9 mouse cellular contexts compared by ENCODE assay signal in genomic region chr9:98973561-98973960, GRCm38 (mm10). TPM values are rescaled to one million over a fixed set of nuclear protein-coding genes. Genes with fewer than 3 reads are reported as not detected.
DNase-seq lines count a peak whose midpoint lies in the region; ATAC-seq lines count a peak whose summit lies in the region.
"Had no signal": no experiment of that assay in that cellular context is flagged by ENCODE, and none has a peak within 500 bp of the region (broad histone marks: within the 10 kb centered on the region; RNA-seq: fewer than 3 reads in every experiment).

No protein-coding gene starts in this region.

- no peak overlapping the region for H3K27ac ChIP-seq in kidney, embryonic 16.5 days (ENCODE audit: low read length)
- H3K27ac ChIP-seq in forebrain, embryonic 12.5 days, result no peak overlapping the region
- no peak overlapping the region for H3K27ac ChIP-seq in limb, embryonic 12.5 days
- no peak overlapping the region for H3K27ac ChIP-seq in neural tube, embryonic 12.5 days
- H3K27ac ChIP-seq: left cerebral cortex, adult 2 months had no signal

- H3K4me2 ChIP-seq in kidney, embryonic 16.5 days (replicated peaks; ENCODE audit: low read depth, low read length), result peak overlapping the region; percentile 58
- peak overlapping the region; percentile 53 for H3K4me2 ChIP-seq in forebrain, embryonic 12.5 days
- H3K4me2 ChIP-seq in limb, embryonic 12.5 days, result peak overlapping the region; percentile 86
- peak overlapping the region; percentile 58 for H3K4me2 ChIP-seq in neural tube, embryonic 12.5 days (replicated peaks)

- no peak for ATAC-seq in kidney, embryonic 16.5 days (ENCODE audit: low FRiP score, low TSS enrichment)
- no peak for ATAC-seq in forebrain, embryonic 12.5 days (ENCODE audit: low FRiP score)
- ATAC-seq in limb, embryonic 12.5 days (ENCODE audit: insufficient number of reproducible peaks, insufficient read depth, low FRiP score, low TSS enrichment, low read depth), result no peak
- no peak for ATAC-seq in neural tube, embryonic 12.5 days (ENCODE audit: low FRiP score, low read depth)
- ATAC-seq in frontal cortex, adult (ENCODE audit: low TSS enrichment), result no peak

- no peaks in the 10 kb centered on the region for H3K36me3 ChIP-seq in kidney, embryonic 16.5 days (ENCODE audit: insufficient read depth, low read length)
- H3K36me3 ChIP-seq in forebrain, embryonic 12.5 days (replicated peaks), result no peaks in the 10 kb centered on the region
- H3K36me3 ChIP-seq in limb, embryonic 12.5 days, result no peaks in the 10 kb centered on the region
- no peaks in the 10 kb centered on the region for H3K36me3 ChIP-seq in neural tube, embryonic 12.5 days

- peaks cover 86% of the 10 kb centered on the region for H3K27me3 ChIP-seq in kidney, embryonic 16.5 days (ENCODE audit: insufficient read depth, low read length)
- H3K27me3 ChIP-seq in forebrain, embryonic 12.5 days, result peaks cover 86% of the 10 kb centered on the region
- peaks cover 63% of the 10 kb centered on the region for H3K27me3 ChIP-seq in limb, embryonic 12.5 days
- peaks cover 79% of the 10 kb centered on the region for H3K27me3 ChIP-seq in neural tube, embryonic 12.5 days (replicated peaks)

- H3K9me3 ChIP-seq in kidney, embryonic 16.5 days (ENCODE audit: low read length), result peaks cover 8% of the 10 kb centered on the region; the same call in 1 of the 2 replicates
- no peaks in the 10 kb centered on the region; the same call in 1 of the 2 replicates for H3K9me3 ChIP-seq in forebrain, embryonic 12.5 days
- peaks cover 3% of the 10 kb centered on the region; the same call in 1 of the 2 replicates for H3K9me3 ChIP-seq in limb, embryonic 12.5 days
- H3K9me3 ChIP-seq in neural tube, embryonic 12.5 days, result 0 out of 2 replicates have a peak, but pooled peaks cover 8% of the 10 kb centered on the region

- no peak overlapping the region for H3K9ac ChIP-seq in kidney, embryonic 16.5 days (replicated peaks; ENCODE audit: low read length)
- H3K9ac ChIP-seq in forebrain, embryonic 12.5 days, result no peak overlapping the region
- H3K9ac ChIP-seq in limb, embryonic 12.5 days (replicated peaks), result peak overlapping the region; percentile 37; the same call in 1 of the 2 replicates
- H3K9ac ChIP-seq in neural tube, embryonic 12.5 days, result no peak overlapping the region

- H3K4me3 ChIP-seq in kidney, embryonic 16.5 days (ENCODE audit: low read length), result peak overlapping the region; percentile 45
- peak overlapping the region; percentile 34 for H3K4me3 ChIP-seq in forebrain, embryonic 12.5 days (replicated peaks)
- peak overlapping the region; percentile 42 for H3K4me3 ChIP-seq in limb, embryonic 12.5 days (replicated peaks)
- H3K4me3 ChIP-seq in neural tube, embryonic 12.5 days, result no peak overlapping the region

- WGBS in kidney, embryonic 16.5 days, result 5% methylated on average over 7 of the region's 7 CpGs
- WGBS in forebrain, embryonic 12.5 days, result 3% methylated on average over 7 of the region's 7 CpGs
- 5% methylated on average over 7 of the region's 7 CpGs for WGBS in limb, embryonic 12.5 days
- 3% methylated on average over 7 of the region's 7 CpGs for WGBS in neural tube, embryonic 12.5 days

- no peak for DNase-seq in kidney, postnatal 25 days
- DNase-seq in layer of hippocampus, postnatal 10 days (ENCODE audit: low spot score in 2 of 2), result no peak
- no peak for DNase-seq in natural killer cell, adult 2 months (ENCODE audit: low spot score in 2 of 2)

- no peaks in the 10 kb centered on the region for H3K4me1 ChIP-seq in kidney, embryonic 16.5 days (ENCODE audit: insufficient read depth, low read length)
- H3K4me1 ChIP-seq in forebrain, embryonic 12.5 days, result peaks cover 8% of the 10 kb centered on the region
- peaks cover 10% of the 10 kb centered on the region for H3K4me1 ChIP-seq in limb, embryonic 12.5 days (replicated peaks)
- peaks cover 8% of the 10 kb centered on the region for H3K4me1 ChIP-seq in neural tube, embryonic 12.5 days

RNA-seq across cellular contexts. Expression of gene Faim, which starts 12.6 kb away (rescaled TPM):
- 46.1 and 46.9 TPM in 2 replicates for polyA plus RNA-seq in kidney, embryonic 16.5 days (2015; fragmentation: Nextera tagmentation; extraction: Ambion mirVana)
- 85.7 and 87.5 TPM in 2 replicates for polyA plus RNA-seq in forebrain, embryonic 12.5 days (2016; fragmentation: Nextera tagmentation; extraction: Ambion mirVana)
- 51.2 and 53.5 TPM in 2 replicates for polyA plus RNA-seq in limb, embryonic 12.5 days (2016; fragmentation: Nextera tagmentation; extraction: Ambion mirVana)
- 81.7 and 93.4 TPM in 2 replicates for polyA plus RNA-seq in neural tube, embryonic 12.5 days (2016; fragmentation: Nextera tagmentation; extraction: Ambion mirVana)
- total RNA-seq in layer of hippocampus, postnatal 10 days (2021), result 10 to 100 TPM; 56.5 to 57.3 TPM

RNA-seq across cellular contexts. Expression of gene Foxl2, which starts 18.5 kb away (rescaled TPM):
- polyA plus RNA-seq in kidney, embryonic 16.5 days (2015; fragmentation: Nextera tagmentation; extraction: Ambion mirVana), result not detected in 2 replicates
- polyA plus RNA-seq in forebrain, embryonic 12.5 days (2016; fragmentation: Nextera tagmentation; extraction: Ambion mirVana), result 1.5 and 2.2 TPM in 2 replicates
- 0.06 TPM in 1 of 2 replicates, not detected in the other for polyA plus RNA-seq in limb, embryonic 12.5 days (2016; fragmentation: Nextera tagmentation; extraction: Ambion mirVana)
- 0.73 and 1.2 TPM in 2 replicates for polyA plus RNA-seq in neural tube, embryonic 12.5 days (2016; fragmentation: Nextera tagmentation; extraction: Ambion mirVana)
- 1 to 10 TPM; 1.4 to 1.7 TPM for total RNA-seq in layer of hippocampus, postnatal 10 days (2021)
